Mouse (Mus musculus) cerebellum, postnatal 10 days (tissue): ENCODE results near the gene Btbd3.

Experiments
- DNase-seq, 2 experiments: peaks; one replicate each; pipeline ENCODE4 v3.0.0; 2021; ENCODE audit warnings: mixed read lengths in 2 of 2

Btbd3 gene

DNA sequence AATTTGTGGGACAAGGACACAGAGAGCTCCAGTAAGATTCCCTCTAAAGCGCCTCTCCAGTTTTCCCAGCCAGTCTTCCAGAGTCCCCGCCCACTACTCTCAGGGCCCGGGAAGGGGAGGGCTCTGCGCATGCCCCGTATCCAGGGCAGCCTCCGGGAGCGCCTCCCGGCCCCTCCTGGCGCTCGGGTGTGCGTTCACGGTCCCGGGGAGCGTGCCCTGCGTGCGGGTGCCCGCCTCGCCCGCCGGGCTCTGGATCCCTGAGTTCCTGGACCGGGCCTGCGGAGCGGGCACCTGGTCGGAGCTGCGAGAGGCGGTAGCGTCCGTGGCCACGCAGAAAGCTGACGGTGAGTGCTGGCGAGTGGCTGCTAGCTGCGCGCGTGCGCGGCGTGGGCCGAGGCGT is at the start of gene Btbd3:
Gene Btbd3 (plus strand): TSS at position 155 of the 400 bp plus-strand sequence.
- DNase-seq, result peak; percentile 95 to 97

DNA sequence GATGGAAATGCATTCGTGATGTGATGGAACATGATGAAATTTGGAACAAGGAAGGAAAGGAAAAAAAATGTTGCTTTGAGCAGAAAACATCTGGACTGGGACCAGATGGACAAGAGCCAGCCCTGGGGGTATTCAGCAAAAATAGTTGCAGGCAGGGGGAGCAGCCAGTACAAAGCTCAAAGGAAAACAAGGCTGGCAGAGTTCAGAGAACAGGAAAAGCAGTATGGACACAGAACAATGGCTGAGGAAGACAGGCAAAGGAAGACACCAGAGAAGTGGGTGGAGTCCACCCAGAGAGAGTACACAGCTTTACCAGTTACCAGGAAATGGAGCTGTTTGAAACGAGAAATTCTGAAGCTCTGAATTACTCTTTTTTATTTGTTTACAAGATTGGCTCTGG is 40.8 kb upstream of the Btbd3 start:
- DNase-seq, result peak; percentile 62 to 73

DNA sequence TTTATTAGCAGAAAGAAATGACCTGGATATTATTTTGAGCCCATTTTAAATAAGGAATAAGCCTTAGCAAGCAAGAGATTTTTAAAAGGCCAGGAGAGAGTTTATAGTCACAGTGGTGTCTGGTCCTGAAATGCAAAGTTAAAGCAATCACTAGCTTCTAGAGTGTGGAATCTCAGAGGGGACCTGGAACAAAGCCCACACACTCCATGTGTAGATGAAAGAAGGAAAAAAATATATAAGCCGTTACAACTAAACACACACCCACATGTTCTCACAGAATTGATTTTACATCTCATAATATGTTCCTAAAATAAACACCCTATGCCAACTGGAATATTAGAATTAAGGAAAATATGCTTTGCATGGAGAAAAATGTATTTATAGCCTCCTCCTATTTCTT is 36.1 kb upstream of the Btbd3 start:
- peak; percentile 28 to 43 for DNase-seq

DNA sequence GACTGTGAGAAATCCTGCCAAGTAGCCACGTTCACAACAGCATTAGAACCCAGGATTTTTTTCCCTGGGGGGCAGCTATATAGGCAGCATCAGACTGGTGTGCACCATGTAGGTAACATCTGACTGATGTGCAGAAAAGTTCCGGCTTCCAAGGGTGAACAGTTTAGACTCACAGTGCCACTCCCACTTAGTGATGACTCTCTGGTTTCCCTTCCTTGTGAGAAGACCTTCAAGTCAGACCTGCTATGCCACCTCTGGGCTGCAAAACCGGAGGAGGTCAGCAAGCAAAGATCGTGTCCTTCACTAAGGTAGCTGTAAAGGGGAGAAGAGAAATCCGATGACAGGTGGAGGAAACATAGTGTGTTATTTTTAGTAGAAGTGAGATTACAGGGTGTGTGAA is 24.1 kb upstream of the Btbd3 start:
- no peak for DNase-seq

DNA sequence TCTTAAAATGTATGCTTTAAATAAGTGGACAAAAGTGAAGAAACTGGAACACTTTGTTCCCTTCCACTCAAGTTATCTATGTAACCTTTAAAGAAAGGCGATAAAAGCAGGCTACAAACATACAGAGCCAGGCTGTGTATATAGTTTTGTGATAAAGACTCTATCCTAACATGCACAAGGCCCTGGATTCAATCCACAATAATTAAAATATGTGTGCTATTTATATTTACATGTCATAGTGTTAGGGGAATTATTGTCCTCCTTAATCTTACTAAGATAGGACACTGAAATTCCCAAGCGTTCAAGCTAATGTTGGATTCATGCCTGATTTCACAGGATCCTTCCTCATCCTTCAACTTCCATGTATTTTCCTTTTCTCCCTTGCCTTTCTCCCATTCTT is 20.2 kb upstream of the Btbd3 start:
- no peak for DNase-seq

DNA sequence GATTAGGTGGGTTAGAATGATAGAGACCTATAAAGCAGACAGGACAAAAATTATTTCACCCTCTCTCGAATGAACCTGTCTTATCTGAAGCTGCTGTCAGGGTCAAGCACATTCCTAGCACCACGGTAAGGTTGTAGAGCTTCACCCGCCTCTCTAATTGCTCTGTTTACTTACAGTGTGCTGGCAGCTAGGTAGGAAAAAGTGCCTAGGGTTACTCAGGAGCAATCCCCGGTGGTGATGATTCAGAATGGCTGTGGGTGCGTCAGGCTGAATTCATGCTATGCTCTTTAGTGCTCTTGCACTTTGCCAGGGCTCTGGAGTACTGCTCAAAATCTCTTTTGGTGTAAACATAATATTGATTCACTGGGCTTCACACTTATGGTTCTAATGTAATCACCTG is 13.9 kb upstream of the Btbd3 start:
- DNase-seq, result no peak

DNA sequence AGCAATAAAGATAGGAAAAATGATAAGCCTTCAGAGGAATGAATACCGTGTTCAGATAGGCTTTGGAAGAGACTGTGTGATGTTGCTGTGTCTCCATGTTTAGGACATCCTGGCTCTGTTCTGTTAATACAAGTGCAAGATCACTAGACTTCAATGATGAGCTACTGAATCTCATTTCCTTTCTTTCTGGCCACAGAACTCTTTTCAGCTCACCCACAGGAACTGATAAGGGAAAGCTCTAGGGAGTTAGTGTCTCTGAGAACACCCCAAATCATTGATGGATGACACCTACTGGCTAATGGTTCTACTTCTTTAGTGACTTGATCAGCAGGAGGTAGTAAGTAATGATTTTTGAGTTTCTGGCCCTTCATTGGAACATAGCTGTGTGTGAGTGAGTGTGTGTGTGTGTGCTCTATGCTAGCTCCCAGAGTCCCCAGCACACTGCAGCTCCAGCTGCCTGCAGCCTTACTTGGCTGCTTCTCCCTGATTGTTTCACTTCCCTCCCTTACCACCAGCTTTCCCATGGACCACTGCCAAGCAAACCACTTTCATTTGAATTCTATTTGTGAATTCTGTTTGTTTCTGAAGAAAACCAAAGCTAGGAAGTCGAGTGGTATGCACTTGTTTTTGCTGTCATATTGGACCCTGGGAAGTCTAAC is 10.6 kb upstream of the Btbd3 start:
- peak; percentile 52 to 61 for DNase-seq

DNA sequence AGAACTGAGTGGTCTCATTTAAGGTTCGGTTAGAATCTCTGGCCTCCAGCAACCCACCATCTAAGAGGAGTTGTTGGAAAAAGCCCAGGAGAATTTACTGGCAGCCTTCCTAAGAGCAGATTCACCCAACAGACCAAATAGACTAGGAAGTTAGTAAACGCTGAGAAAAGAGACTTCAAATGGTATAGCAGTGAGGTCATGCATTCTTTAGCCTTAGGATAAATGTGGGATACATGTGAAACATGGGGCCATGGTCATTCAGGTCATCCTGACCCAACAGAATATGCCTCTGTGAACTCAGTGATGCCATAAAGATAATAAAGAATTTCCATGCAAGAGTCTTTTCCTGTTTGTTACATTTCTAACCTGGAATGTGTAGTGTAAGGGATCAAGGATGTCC is 8.4 kb upstream of the Btbd3 start:
- DNase-seq, result no peak

DNA sequence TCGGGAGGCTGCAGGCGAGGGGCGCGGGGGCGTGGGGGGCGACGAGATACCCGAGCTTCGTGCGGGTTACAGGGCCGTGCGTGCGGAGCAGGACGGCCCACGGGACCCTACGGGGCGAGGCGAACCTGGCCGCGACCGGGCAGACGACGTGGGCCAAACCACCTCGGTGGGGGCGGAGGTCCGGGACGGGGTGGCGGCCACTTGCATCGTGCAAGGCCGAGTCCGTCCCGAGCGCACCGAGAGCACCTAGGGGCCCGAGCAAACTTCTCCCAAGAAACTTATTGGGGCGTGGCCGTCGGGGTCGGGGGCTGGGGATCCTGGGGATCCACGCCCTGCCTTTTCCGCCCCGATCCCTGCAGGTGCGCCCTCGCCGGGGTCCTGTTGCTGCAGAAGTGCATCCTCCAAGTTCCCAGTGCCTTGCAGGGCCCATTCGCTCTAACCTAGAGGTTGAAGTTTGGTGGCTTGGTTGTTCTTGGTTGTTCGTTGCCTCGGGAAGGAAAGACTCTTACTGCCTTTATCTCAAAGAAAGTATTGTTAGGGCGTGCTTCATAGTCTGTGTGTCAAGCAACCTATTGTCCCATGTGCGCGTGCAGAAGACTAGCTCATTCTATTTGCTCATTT is 596 bp downstream of the Btbd3 start:
- DNase-seq, result no peak

DNA sequence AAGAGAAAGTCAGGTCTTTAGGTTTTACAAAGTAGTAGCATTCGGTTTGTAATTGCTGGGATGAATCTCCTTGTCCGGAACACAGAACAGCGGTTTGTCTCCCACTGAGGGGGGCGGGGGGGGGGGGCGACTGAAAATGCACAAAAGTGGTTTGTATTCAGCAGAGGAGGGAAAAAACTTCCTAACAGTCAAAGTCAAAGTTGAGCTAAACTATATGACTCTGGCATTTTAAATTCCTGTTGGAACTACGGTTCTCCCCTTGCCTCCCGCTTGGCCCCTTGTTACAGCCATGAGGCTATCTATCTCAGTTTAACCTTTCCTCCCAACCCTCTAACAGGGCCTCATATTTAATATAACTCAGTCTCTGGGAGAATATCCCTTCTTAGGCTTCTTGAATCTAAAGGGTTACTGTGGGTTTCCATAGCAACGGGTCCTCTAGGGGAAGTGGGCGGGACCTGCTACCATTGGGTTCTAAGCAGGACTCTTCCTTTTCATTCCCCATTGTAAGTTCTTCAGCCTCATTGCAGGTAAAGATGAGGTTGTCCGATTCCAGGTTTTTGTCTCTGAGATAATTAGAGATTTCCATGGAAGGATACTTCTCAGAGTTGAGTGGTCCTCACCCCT is 1.4 kb downstream of the Btbd3 start:
- peak; percentile 87 to 90 for DNase-seq

DNA sequence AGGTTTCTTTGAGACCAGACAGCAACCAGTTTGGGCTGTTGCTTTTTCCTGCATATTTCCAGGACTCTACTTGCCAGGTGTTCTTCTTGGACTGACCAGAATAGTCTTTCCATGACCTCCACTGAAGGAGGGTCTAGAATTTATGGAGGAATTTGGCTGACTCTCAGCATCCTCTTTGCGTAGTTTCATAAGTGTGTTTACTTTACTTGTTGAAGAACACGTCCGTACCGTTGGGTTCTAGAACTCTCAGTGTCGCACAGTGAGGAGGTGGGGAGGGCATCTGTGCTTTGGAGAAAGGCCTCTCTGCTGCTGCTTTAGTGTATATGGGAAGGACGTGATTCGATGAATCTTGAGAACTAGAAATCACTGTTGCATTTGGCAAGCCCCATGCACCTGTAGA is 4.8 kb downstream of the Btbd3 start:
- DNase-seq, result peak in 1 of 2 experiments; percentile 9

DNA sequence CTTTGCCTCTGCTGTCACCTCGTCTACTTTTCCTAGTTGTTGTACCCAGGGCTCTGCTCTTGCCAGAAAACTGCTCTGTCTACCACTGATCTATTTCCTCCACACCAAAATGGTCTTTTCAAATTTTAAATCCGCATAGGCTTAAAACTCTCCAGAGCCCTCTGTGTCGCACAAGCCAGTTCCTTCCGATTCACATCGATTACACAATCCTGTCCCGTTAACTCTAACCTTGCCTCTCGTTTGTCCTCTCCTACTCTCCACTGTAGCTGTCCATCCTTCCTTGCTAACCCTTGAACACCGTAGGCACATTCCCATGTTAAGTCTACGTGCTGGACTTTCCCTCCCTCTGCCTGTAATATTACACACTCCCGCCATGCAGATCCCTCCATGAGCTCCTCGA is 6.5 kb downstream of the Btbd3 start:
- DNase-seq, result peak in 1 of 2 experiments; percentile 1

DNA sequence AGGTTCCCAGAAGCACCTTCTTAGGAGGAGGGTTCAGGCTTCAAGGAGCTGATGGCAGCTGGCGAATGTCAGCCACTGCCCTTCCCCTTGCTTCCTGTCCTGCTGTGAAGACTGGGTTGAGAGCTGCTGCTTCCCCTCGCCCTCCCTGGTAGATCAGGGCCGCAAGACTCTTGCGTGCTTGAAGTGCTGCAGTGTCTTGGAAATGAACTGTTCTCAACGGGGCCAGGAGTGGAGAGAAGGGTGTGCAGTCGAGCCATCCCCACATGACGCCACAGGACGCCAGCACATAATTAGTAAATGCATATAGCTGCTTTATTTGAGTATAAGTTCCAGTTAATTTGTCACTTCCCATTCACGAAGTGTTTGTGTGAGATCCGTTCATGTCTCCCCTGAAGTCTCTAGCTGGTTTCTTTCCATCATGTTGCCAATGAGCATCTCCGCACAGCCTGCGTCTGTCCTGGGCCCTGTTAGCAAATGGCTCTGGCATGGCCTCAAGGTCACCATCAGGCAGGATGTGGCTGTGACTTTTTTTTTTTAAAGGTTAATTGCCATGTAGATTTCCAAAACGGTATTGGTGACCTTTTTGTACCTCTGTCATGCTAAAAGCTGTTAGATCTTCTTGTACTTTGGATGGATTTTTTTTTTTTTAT is 9.1 kb downstream of the Btbd3 start:
- peak; percentile 53 to 64 for DNase-seq

DNA sequence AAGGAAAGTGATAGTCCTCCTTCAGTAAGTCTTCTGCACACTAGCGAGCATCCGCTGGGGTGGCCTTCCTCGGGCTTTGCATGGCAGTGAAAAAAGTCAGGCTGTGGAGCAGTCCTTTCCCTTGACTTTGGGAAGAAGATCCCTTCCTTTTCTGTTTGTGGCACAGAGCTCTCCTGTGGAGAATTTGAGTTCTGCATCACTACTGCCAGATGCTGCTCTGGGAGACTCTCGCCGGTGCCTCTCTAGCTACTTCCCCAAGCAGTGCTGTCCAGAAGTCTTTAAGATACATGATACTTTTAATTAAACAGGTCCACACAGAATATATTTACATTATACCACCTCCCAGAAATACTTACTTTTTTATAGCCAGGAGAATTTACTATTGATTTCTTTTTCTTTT is 10.3 kb downstream of the Btbd3 start:
- DNase-seq, result no peak

DNA sequence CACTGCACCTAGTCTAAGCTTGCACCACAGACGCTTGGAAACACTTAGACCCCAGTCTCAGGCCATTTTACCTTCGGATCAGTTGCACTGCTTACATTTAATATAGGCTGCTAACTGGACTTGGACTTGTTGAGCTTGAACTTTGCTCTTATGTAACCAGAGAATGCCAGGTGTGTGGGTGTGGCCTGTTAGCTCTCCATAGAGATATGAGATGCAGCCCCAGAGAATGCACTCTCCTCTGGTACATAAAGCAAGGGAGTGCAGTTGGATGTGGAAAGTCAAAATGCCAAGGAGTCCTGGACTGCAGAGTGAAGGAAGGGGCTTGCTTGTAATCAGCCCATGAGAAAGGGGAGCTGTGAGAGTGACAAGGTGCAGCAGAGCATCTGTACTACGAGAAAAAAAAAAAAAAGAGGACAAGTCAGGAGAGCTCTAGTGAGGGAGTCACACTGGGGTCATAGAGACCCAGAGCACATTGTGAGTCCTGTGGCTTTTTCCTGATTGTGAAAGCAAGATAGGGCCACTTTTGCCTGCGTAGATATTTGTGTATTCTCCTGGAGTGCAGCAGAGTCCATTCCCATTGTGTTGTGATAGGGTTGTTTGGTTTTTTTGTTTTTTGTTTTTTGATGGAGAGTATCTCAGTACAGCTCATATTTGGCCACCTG is 11.6 kb downstream of the Btbd3 start:
- no peak for DNase-seq

DNA sequence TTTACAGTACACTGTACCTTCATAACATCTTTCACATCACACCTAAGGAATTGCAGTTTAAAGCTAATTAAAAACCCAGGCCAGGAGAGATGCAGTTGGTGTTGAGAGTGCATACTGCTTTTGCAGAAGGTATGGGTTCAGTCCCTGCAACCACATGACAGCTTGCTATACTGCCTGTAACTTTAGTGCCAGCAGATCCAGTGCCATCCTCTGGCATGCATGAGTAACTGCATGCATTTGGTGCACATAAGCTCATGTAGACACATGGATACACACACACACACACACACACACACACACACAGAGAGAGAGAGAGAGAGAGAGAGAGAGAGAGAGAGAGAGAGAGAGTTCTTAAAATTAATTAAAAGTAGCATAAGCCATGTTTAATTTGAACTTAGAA is 13.0 kb downstream of the Btbd3 start:
- DNase-seq, result peak in 1 of 2 experiments; percentile 12

DNA sequence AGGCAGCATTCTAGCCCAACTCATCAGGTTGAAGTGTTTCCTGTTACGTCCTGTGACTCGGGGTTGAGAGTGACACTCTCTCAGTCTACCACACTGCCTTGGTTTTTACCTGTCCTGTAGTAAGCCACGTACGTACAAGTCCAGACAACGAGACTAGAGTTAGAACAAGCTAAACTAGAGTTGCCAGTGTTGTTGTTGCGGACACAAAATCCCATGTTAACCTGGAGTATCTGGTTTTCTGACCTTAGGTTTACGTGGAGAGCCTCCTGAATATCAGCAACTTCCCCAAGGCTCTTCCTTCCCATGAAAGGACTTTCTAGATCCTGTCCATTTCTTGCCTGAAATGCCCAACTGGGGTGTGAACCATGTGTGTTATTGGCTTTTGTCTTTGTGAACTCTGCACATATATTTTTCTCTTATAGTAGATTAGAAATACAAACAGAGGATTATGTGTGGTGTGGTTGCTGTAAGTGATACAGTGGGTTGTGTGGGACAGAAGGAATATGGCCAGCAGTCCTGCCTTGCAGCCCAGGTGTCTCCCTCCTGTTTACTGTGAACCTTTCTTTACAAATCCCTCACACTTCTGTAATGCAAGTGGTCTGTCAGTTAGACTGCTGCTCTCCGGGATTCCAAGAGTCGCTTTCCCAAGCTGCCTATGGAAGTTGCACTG is 17.2 kb downstream of the Btbd3 start:
- no peak for DNase-seq

DNA sequence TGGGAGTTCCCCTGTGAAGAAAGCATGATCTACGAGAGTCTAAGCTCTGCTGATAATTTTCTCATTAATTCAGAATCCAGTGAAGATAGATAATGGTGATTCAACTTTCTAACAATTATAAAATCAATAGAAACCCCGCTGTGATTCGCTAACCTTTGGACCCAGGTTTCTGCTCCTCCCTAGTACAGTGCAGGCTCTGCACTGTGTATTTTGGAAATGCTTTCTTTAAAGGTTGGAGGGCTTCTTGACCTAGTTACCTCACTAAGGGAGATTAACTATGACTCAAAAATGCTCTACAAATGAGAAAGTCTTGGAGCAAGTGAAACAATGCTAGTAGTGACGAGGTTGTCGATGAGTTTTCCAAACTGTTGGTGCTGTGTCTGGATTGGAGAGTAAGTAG is 17.7 kb downstream of the Btbd3 start:
- no peak for DNase-seq

DNA sequence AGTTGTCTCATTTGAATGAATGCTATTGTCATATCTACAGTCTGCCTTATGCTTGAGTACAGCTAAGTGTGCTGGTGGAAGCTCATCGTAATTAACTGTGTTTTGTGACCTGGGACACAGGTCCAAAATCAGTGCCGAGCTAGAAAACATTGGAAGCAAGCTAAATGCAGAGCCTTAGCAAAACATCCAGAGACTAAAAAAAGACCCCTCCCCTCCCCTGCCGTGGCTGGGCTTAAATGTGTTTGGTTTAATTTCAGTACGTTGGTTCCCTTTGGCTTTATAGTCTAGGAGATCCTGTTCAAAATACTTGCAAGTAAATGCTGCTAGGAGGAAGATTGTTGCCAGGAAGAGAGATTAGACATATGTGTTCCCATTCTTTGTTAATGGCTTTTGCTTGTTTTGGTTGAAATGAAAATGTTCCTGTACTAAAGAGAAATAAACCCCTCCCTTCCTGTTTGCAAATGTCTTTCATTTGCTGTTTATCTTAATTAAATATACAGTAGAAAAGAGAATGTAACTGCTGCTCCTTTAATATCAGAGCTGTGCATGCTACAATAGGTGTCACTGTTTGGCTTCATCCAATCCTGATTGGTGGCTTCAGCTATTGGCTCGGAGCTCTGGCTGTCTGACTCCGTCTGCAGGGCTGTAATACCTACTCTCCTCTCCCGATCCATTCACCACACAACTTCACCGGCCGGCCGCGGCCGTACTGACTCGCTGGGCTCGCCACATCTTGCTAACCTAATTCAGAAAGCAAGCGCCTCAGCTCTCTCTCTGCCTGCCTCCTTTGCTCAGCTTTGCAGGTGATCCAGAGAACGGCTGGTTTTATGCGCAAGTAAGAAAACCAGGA is 21.7 kb downstream of the Btbd3 start:
- DNase-seq, result peak; percentile 91

DNA sequence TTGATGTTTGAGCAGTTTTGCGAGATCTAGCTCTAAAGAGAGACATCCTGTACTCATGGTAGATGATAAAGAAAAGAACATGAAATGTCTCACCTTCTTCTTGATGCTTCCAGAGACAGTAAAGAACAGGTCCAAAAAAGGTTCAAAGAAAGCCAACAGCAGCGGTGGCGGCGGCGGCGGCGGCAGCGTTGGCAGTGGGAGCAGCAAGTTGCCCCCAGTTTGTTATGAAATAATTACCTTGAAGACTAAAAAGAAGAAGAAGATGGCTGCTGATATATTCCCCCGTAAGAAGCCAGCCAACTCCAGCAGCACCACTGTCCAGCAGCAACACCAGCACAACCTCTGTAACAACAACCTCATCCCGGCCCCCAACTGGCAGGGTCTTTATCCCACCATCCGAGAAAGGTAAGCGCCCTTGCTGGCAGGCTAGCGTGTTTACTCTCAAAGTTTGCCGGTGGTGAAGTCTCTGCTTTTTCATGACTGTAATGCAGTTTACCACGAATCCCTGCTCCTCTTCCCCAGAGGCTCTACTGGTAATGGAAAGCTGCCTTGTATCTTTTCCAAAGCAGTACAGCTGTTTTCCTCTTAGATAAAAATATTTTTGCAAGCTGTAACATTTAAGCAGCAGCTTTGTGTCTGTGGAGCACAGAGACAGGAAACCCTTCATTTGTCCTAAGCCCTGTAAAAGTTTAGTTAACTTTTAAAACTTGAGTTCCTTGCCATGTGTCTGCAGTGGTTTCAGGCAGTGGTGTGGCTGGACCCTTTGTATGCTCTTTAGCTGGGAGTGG is 22.7 kb downstream of the Btbd3 start:
- peak; percentile 41 to 52 for DNase-seq

DNA sequence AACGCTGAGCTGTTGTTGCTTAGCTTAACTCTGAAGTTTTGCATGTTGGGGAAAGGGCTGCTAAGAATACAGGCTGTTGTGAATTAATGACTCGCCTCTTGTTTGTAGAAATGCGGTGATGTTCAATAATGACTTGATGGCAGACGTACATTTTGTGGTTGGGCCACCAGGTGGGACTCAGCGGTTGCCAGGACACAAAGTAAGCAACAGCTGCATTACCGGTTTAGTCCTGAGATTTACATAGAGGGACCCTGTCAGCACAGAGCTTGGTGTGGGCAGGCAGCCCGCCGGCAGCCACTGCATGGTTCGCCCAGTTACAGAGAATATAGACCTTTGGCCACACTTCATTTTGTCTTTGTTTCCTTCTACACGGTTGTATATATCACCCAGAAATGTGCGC is 23.3 kb downstream of the Btbd3 start:
- peak; percentile 57 to 66 for DNase-seq
